Mouse (Mus musculus) frontal cortex, postnatal 25 days (tissue): ENCODE results near the gene Acp6.

Experiments used
- DNase-seq, 2 experiments: peaks; one replicate each; pipeline ENCODE4 v3.0.0; 2022; ENCODE audit warnings: low spot score in 2 of 2

Gene Acp6

DNA sequence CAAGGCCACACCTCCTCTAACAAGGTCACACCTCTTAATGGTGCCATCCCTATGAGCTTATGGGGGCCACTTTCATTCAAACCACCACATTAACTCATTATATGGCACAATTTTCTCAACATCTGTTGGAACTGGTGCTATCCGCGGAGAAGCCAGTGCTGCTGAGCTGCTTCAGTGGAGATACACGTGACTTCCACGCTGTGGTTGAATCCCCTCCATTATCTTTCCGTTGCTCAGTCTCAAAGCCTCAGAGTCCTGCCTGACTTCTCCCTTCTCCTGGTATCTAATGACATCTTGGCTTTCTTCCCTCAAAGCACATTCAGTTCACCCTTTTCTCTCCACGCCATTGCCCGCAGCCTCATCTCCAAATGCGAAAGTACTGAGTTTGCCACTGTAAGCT lies 38.0 kb downstream of the Acp6 start:
- no peak for DNase-seq

DNA sequence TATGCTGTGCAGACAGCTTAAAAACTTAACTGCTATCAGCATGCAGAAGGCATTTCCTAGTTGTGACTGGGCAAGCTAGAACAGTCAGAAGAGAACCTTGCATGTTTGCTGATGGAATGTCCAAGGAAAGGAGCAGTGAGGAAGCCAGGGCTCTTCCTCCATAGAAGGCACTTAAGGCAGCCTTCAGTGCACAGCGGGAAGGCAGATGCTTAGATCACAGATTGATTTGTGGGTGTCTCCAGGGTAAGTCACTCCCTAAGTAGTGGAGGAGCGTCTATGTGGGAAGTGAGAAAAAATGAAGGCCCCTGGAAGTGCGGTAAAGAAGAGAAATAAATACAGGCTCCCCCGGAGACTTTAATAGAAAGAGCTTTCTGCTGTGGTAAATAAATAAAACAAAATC lies 40.7 kb downstream of the Acp6 start:
- DNase-seq: no peak

DNA sequence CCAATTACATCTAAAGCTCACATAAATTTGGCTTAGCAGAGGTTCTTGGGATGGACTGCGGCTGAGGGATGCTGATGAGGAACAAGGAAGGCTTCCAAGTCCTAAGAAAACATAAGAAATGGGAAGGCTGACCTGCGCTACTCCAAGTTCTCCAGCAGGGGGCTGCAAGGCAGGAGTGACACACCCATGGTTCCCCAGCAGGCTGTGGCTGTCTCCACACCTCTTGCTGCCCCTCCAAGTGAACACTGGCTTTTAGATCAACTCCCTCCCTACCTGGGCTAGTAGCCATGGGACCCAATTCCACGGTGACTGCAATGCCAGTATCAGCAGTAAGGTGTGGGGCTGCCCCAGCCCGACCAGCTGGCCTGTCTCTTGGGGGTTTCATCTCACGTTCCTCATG lies 43.4 kb downstream of the Acp6 start:
- peak in 1 of 2 experiments; percentile 32 for DNase-seq

DNA sequence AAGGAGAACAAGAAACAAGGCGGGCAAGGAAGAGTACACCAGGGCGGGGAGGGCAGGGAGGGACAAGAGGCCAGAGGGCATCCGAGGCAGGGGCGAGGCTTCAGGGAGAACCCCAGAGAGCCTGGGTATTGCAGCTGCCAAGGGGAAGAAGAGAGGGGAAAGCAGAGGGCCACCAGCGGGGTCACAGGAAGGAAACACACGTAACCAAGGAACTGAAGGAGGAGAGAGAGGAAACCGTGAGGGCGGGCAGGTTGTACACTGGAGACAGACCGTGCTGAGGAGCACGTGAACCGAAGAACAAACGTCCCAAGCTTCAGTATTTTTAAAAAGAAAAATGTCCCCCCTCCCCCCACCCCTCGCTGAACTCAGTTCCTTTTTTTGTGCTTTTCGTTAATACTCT lies 45.3 kb downstream of the Acp6 start:
- DNase-seq: no peak

DNA sequence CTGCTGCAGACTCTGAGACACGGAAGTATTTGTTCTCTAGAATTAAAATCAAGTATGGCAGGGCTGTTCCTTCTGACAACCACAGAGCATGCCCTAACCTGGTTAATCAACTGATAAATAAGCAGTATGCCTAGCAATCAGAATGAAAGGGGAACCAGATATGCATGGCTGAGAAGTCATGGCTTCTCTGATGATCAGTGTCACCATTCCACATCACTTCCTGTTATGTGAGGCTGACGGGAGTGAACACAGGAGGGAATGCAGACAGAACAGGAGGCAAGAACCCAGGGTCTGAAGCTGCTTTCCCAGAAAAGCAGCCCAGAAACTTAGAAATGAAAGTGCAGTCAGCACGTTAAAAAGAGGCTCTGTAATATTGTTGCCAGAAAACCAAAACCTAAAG lies 47.9 kb downstream of the Acp6 start:
- DNase-seq: no peak

DNA sequence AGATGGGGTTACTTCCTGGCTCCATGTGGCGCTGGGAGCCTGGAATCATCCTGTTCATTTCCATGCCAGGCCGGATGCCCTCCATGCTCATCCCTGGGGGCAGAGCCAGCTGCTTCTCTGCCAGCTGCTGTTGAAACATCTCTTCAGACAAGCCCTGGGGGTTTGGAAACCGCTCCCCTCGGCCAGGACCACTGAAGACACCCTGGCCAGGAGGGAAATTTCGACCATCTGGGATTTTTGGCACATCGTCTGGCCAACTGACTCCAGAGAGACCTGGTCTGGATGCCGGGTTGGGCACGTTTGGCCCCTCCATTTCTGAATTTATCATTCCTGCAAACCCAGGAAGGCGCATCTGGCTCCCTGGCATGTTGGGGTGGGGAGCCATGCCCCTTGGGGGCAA lies 50.8 kb downstream of the Acp6 start:
- no peak for DNase-seq

DNA sequence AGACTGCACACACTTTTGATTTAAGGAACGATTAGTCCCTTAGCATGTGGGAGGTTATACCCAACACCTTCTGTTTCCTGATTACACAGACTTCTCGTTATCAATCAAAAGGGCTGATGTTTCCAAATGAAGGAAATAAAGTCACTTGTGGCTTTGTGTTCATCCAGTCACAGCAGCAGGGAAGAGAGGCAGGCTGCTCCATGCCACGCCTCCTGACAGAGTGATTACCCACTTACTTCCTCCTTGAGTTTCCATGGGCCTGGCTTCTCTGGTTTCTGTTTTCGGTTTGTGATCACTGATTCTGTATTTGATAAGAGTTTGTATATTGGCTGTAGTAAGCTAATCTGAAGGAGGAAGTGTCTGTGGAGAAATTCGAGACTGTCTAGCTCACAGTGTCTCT lies 52.6 kb downstream of the Acp6 start:
- no peak for DNase-seq

DNA sequence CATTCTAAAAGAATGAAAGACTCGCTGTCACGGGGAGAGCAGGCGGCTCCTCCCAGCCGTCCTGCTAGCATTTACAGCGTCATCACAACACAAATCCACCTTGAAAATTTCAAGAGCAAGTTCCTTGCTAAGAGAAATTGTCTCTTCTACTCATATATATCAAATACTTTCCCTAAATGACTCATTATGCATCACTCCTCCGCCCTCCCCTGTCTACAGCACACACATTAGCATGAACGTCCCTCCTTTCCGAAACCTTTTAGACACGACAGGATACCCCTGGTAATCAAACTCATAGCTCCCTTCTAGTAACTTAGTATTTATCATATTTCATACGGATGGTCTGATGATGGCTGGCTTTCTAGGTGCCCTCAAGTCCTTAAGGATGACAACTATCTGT lies 55.3 kb downstream of the Acp6 start:
- DNase-seq: no peak

DNA sequence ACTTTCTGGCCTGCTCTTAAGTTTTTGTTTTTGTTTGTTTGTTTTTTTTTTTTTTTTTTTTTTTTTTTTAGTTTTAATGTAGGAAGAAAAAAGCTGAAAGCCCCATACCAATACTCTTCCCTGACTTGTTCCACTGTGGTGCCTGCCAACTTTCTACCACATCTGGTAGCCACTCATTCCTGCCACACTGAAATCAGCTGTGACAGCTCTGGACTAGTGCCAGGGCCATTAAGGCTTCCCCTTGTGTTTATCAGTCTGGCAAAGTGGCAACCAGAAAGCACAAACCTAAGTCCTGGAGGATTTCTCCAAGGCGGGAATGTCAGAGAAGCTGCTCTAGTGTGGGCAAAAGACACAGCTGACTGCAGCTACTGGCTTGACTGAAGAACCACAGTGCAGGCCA lies 55.9 kb downstream of the Acp6 start:
- no peak for DNase-seq

DNA sequence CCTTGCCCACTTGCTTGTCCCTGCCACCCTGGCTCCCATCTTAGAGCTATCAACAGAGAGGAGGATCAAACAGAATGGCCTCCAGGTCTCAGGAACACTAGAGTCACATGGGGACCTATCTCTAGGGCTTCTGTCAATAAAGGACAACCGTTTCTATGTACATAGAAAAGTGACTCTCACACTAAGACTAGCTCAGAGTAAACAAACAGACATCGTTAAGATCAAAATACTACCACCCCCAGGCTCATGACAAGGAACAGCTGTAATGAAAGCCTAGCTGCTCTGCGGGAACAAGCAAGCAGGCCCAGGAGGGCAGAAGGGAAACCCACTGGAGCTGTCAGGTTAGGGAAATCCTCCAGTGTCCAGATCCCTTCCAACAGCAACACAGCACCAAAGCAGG lies 56.9 kb downstream of the Acp6 start:
- no peak for DNase-seq

DNA sequence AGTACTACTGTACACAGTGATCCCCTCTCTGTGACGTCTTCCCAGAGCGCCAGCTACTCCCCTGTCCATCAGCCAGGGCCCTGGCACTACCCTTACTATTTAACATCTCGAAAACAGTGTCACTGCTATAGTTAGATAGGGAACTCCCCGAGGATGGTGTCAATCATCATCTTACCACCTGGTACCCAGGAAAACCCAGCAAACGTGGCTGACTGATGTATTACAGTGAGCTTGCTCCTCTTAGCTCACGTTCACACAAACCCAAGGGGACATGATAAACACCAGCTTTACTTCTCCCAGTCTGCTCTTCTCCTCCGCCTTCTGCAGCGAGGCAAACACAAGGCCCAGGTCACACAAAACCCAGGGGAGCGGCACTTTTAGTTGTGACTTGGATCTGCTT lies 64.7 kb downstream of the Acp6 start:
- DNase-seq: no peak

DNA sequence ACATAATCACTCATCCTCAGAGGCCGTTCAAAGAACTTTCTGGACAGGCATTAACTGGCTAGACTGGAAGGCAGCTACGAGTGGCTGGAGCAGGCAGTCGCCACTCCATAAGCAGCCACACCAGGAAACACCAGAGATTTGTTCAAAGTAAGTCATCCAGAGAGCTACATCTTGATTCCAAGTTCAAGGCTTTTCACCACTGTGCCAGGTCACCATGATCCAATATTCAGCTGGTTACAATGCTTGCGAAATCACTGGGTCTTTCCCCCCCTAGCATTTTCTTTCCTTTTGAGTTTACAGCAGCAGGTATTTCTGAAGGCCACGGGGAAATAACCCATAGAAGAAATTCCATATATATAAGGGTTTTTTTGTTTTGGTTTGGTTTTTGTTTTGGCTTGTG lies 66.7 kb downstream of the Acp6 start:
- DNase-seq: no peak

DNA sequence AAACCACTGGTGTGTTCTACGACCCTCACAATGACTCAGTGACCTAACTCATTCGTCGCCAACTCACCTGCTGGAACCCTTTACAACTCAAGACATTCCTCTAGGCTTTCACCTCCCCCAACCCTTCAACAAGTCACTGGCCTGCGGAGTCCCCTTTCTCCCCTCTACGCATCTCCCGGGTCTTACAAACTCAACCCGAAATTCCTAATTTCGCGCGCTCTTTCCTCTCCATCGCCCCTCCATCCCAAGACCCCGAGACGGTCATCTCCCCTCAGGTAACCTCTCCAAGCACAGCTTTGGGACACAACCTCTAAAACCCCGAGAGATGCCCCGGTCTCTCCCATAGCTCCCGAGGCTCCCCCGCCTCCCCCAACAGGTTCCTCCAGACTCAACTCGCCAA lies 68.1 kb downstream of the Acp6 start:
- DNase-seq: no peak
